Mouse (Mus musculus): Measurements from ENCODE around the gene Nme7. TPM values are rescaled to one million over a fixed set of nuclear protein-coding genes. Genes with fewer than 3 reads are reported as not detected.

Nme7 gene
- polyA plus RNA-seq, 1 experiment from 2014 or later: 51.6 TPM

GRCm38 (mm10) chr1:164426227-164426626 lies 122.3 kb downstream of the Nme7 start:
- Histone ChIP-seq H3K9me3 (replicated peaks; ENCODE audit: control insufficient read depth, low read length) (no peaks in the 10 kb centered on the region), H3K4me3 (ENCODE audit: low read depth, low read length) (no peak overlapping the region), H3K27ac (replicated peaks; ENCODE audit: low read depth, low read length) (no peak overlapping the region), H3K4me1 (ENCODE audit: control insufficient read depth, insufficient read depth, low read length) (no peaks in the 10 kb centered on the region), H3K27me3 (ENCODE audit: control insufficient read depth, insufficient read depth, low read length) (no peaks in the 10 kb centered on the region), H3K4me2 (ENCODE audit: low read depth, low read length) (no peak overlapping the region), H3K9ac (replicated peaks; ENCODE audit: low read length) (no peak overlapping the region), H3K36me3 (replicated peaks; ENCODE audit: control insufficient read depth, insufficient read depth, low read depth, low read length) (no peaks in the 10 kb centered on the region)
- DNase-seq (ENCODE audit: low spot score) (no peak), ATAC-seq (replicated peaks; ENCODE audit: insufficient number of reproducible peaks, low FRiP score, low TSS enrichment, low read depth) (no peak)
- 90% methylated on average over 7 of the region's 7 CpGs for WGBS

GRCm38 (mm10) chr1:164427777-164428176 lies 123.9 kb downstream of the Nme7 start:
- H3K27ac ChIP-seq (replicated peaks; ENCODE audit: low read depth, low read length): no peak overlapping the region
- no peaks in the 10 kb centered on the region for H3K27me3 ChIP-seq (ENCODE audit: control insufficient read depth, insufficient read depth, low read length)
- H3K9me3 ChIP-seq (replicated peaks; ENCODE audit: control insufficient read depth, low read length): no peaks in the 10 kb centered on the region
- DNase-seq (ENCODE audit: low spot score): no peak
- H3K36me3 ChIP-seq (replicated peaks; ENCODE audit: control insufficient read depth, insufficient read depth, low read depth, low read length): no peaks in the 10 kb centered on the region
- no peak overlapping the region for H3K4me2 ChIP-seq (ENCODE audit: low read depth, low read length)
- H3K9ac ChIP-seq (replicated peaks; ENCODE audit: low read length): no peak overlapping the region
- H3K4me3 ChIP-seq (ENCODE audit: low read depth, low read length): no peak overlapping the region
- no peaks in the 10 kb centered on the region for H3K4me1 ChIP-seq (ENCODE audit: control insufficient read depth, insufficient read depth, low read length)
- 79% methylated on average over 7 of the region's 7 CpGs for WGBS
- ATAC-seq (replicated peaks; ENCODE audit: insufficient number of reproducible peaks, low FRiP score, low TSS enrichment, low read depth): no peak

GRCm38 (mm10) chr1:164428644-164429043 lies 124.7 kb downstream of the Nme7 start:
- no peaks in the 10 kb centered on the region for H3K4me1 ChIP-seq (ENCODE audit: control insufficient read depth, insufficient read depth, low read length)
- H3K4me2 ChIP-seq (ENCODE audit: low read depth, low read length): no peak overlapping the region
- H3K27me3 ChIP-seq (ENCODE audit: control insufficient read depth, insufficient read depth, low read length): no peaks in the 10 kb centered on the region
- no peaks in the 10 kb centered on the region for H3K36me3 ChIP-seq (replicated peaks; ENCODE audit: control insufficient read depth, insufficient read depth, low read depth, low read length)
- no peak overlapping the region for H3K27ac ChIP-seq (replicated peaks; ENCODE audit: low read depth, low read length)
- ATAC-seq (replicated peaks; ENCODE audit: insufficient number of reproducible peaks, low FRiP score, low TSS enrichment, low read depth): no peak
- WGBS: 89% methylated on average over 9 of the region's 9 CpGs
- no peak overlapping the region for H3K9ac ChIP-seq (replicated peaks; ENCODE audit: low read length)
- H3K9me3 ChIP-seq (replicated peaks; ENCODE audit: control insufficient read depth, low read length): no peaks in the 10 kb centered on the region
- no peak overlapping the region for H3K4me3 ChIP-seq (ENCODE audit: low read depth, low read length)
- DNase-seq (ENCODE audit: low spot score): no peak

GRCm38 (mm10) chr1:164432649-164433048 lies 128.7 kb downstream of the Nme7 start:
- DNase-seq (ENCODE audit: low spot score) (no peak), ATAC-seq (replicated peaks; ENCODE audit: insufficient number of reproducible peaks, low FRiP score, low TSS enrichment, low read depth) (no peak)
- H3K27ac ChIP-seq (replicated peaks; ENCODE audit: low read depth, low read length): no peak overlapping the region
- H3K36me3 ChIP-seq (replicated peaks; ENCODE audit: control insufficient read depth, insufficient read depth, low read depth, low read length): no peaks in the 10 kb centered on the region
- no peak overlapping the region for H3K4me2 ChIP-seq (ENCODE audit: low read depth, low read length)
- no peak overlapping the region for H3K4me3 ChIP-seq (ENCODE audit: low read depth, low read length)
- no peaks in the 10 kb centered on the region; the same call in 1 of the 2 replicates for H3K4me1 ChIP-seq (ENCODE audit: control insufficient read depth, insufficient read depth, low read length)
- H3K9ac ChIP-seq (replicated peaks; ENCODE audit: low read length): no peak overlapping the region
- 77% methylated on average over 5 of the region's 5 CpGs for WGBS
- H3K27me3 ChIP-seq (ENCODE audit: control insufficient read depth, insufficient read depth, low read length): no peaks in the 10 kb centered on the region
- no peaks in the 10 kb centered on the region for H3K9me3 ChIP-seq (replicated peaks; ENCODE audit: control insufficient read depth, low read length)

- WGBS: 70% methylated on average over 6 of the region's 6 CpGs
- no peak for ATAC-seq (replicated peaks; ENCODE audit: insufficient number of reproducible peaks, low FRiP score, low TSS enrichment, low read depth)
Measured at GRCm38 (mm10) chr1:164434049-164434448, 130.1 kb downstream of the Nme7 start.

GRCm38 (mm10) chr1:164436749-164437148 lies 132.8 kb downstream of the Nme7 start:
- Histone ChIP-seq H3K4me2 (ENCODE audit: low read depth, low read length) (no peak overlapping the region), H3K9ac (replicated peaks; ENCODE audit: low read length) (no peak overlapping the region), H3K27me3 (ENCODE audit: control insufficient read depth, insufficient read depth, low read length) (no peaks in the 10 kb centered on the region), H3K36me3 (replicated peaks; ENCODE audit: control insufficient read depth, insufficient read depth, low read depth, low read length) (no peaks in the 10 kb centered on the region), H3K4me1 (ENCODE audit: control insufficient read depth, insufficient read depth, low read length) (no peaks in the 10 kb centered on the region; the same call in 1 of the 2 replicates), H3K27ac (replicated peaks; ENCODE audit: low read depth, low read length) (no peak overlapping the region), H3K9me3 (replicated peaks; ENCODE audit: control insufficient read depth, low read length) (no peaks in the 10 kb centered on the region), H3K4me3 (ENCODE audit: low read depth, low read length) (no peak overlapping the region)
- 88% methylated on average over 7 of the region's 7 CpGs for WGBS
- ATAC-seq (replicated peaks; ENCODE audit: insufficient number of reproducible peaks, low FRiP score, low TSS enrichment, low read depth) (no peak), DNase-seq (ENCODE audit: low spot score) (no peak)

More at GRCm38 (mm10) chr1:164434049-164434448, 130.1 kb downstream of the Nme7 start:
- no peaks in the 10 kb centered on the region for H3K36me3 ChIP-seq (replicated peaks; ENCODE audit: control insufficient read depth, insufficient read depth, low read depth, low read length)
- no peak overlapping the region for H3K9ac ChIP-seq (replicated peaks; ENCODE audit: low read length)
- no peak overlapping the region for H3K4me3 ChIP-seq (ENCODE audit: low read depth, low read length)
- H3K27ac ChIP-seq (replicated peaks; ENCODE audit: low read depth, low read length): no peak overlapping the region
- no peaks in the 10 kb centered on the region for H3K27me3 ChIP-seq (ENCODE audit: control insufficient read depth, insufficient read depth, low read length)
- DNase-seq (ENCODE audit: low spot score): no peak
- H3K4me2 ChIP-seq (ENCODE audit: low read depth, low read length): no peak overlapping the region
- H3K9me3 ChIP-seq (replicated peaks; ENCODE audit: control insufficient read depth, low read length): no peaks in the 10 kb centered on the region
- no peaks in the 10 kb centered on the region; the same call in 1 of the 2 replicates for H3K4me1 ChIP-seq (ENCODE audit: control insufficient read depth, insufficient read depth, low read length)

- Histone ChIP-seq H3K9ac (replicated peaks; ENCODE audit: low read length) (no peak overlapping the region), H3K4me3 (ENCODE audit: low read depth, low read length) (no peak overlapping the region), H3K27ac (replicated peaks; ENCODE audit: low read depth, low read length) (no peak overlapping the region), H3K36me3 (replicated peaks; ENCODE audit: control insufficient read depth, insufficient read depth, low read depth, low read length) (no peaks in the 10 kb centered on the region), H3K27me3 (ENCODE audit: control insufficient read depth, insufficient read depth, low read length) (no peaks in the 10 kb centered on the region), H3K4me1 (ENCODE audit: control insufficient read depth, insufficient read depth, low read length) (no peaks in the 10 kb centered on the region), H3K4me2 (ENCODE audit: low read depth, low read length) (no peak overlapping the region), H3K9me3 (replicated peaks; ENCODE audit: control insufficient read depth, low read length) (no peaks in the 10 kb centered on the region)
- ATAC-seq (replicated peaks; ENCODE audit: insufficient number of reproducible peaks, low FRiP score, low TSS enrichment, low read depth) (no peak), DNase-seq (ENCODE audit: low spot score) (no peak)
- WGBS: 92% methylated on average over 6 of the region's 6 CpGs
Measured at GRCm38 (mm10) chr1:164440230-164440629, 136.3 kb downstream of the Nme7 start.

GRCm38 (mm10) chr1:164440708-164441407 lies 136.9 kb downstream of the Nme7 start:
- Histone ChIP-seq H3K27ac (replicated peaks; ENCODE audit: low read depth, low read length) (no peak overlapping the region), H3K4me3 (ENCODE audit: low read depth, low read length) (no peak overlapping the region)
- DNase-seq (ENCODE audit: low spot score): no peak

More at GRCm38 (mm10) chr1:164440708-164441407, 136.9 kb downstream of the Nme7 start:
- no peaks in the 10 kb centered on the region for H3K36me3 ChIP-seq (replicated peaks; ENCODE audit: control insufficient read depth, insufficient read depth, low read depth, low read length)
- H3K27me3 ChIP-seq (ENCODE audit: control insufficient read depth, insufficient read depth, low read length): no peaks in the 10 kb centered on the region
- no peak overlapping the region for H3K9ac ChIP-seq (replicated peaks; ENCODE audit: low read length)
- 86% methylated on average over 11 of the region's 11 CpGs for WGBS
- no peak overlapping the region for H3K4me2 ChIP-seq (ENCODE audit: low read depth, low read length)
- no peaks in the 10 kb centered on the region for H3K4me1 ChIP-seq (ENCODE audit: control insufficient read depth, insufficient read depth, low read length)
- ATAC-seq (replicated peaks; ENCODE audit: insufficient number of reproducible peaks, low FRiP score, low TSS enrichment, low read depth): no peak
- no peaks in the 10 kb centered on the region for H3K9me3 ChIP-seq (replicated peaks; ENCODE audit: control insufficient read depth, low read length)

All from embryonic facial prominence, embryonic 11.5 days (tissue).